Mouse (Mus musculus): ENCODE results near the gene Kcna7. TPM values are rescaled to one million over a fixed set of nuclear protein-coding genes. Genes with fewer than 3 reads are reported as not detected.

Kcna7 gene
- polyA plus RNA-seq, 1 experiment from 2014 or later, result not detected

DNA sequence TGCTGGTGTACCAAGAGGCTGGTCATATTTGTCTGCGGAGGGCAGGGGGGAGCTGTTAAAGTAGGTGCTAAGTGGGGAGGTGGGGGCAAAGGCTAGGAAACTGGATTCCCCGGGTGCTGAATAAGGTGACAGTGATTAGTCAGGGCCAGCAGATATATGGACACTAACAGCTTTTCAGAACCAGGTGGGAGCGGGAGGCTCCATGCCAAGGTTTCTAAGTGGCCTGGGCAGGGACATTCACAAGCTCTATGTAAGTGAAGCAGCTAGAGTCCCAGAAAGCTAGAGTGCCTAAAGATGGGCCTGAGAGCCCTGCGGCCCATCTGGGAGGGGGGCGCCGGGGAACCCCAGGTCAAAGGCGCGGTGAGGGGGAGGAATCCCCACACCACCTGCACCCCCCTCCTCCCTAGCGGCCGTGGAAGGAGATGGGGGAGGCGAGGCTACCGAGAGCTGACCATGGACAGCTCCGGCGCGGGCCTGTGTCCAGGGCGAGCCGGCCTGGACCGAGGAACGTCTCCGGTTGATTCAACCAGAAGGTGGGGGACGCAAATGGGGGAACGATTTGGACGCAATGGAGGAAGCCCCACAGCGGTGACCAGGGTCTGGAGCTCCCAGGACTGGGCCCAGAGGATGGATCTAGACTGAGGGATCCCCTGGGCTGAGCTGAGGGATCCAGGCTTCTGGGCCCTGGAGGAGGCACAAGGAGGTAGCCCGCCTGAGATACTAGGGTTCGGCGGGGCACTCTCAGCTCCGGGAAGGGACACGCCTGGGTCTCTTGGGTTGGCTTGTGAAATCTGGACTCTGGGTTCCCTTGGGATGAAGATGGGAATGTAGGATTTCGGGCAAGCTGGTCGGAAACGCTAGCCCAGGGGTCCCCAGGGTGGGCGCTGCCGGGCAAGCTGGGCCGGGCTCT lies 39.5 kb upstream of the Kcna7 start:
- H3K27ac ChIP-seq (ENCODE audit: low read depth, low read length), result no peak overlapping the region
- H3K4me3 ChIP-seq (ENCODE audit: low read depth, low read length), result peak overlapping the region; percentile 58
- H3K9ac ChIP-seq (ENCODE audit: low read depth, low read length), result peak overlapping the region; percentile 52
- no peaks in the 10 kb centered on the region for H3K36me3 ChIP-seq (ENCODE audit: control insufficient read depth, insufficient read depth, low read length)
- peak overlapping the region; percentile 94 for H3K4me2 ChIP-seq
- ATAC-seq (replicated peaks; ENCODE audit: low FRiP score), result no peak
- 5% methylated on average over 35 of the region's 35 CpGs for WGBS
- H3K4me1 ChIP-seq (replicated peaks; ENCODE audit: control insufficient read depth, insufficient read depth, low read length), result peaks cover 27% of the 10 kb centered on the region
- DNase-seq (ENCODE audit: low spot score), result peak; percentile 64
- H3K9me3 ChIP-seq (ENCODE audit: control insufficient read depth, low read length), result no peaks in the 10 kb centered on the region
- H3K27me3 ChIP-seq (replicated peaks; ENCODE audit: control insufficient read depth, insufficient read depth, low read length), result peaks cover 81% of the 10 kb centered on the region

DNA sequence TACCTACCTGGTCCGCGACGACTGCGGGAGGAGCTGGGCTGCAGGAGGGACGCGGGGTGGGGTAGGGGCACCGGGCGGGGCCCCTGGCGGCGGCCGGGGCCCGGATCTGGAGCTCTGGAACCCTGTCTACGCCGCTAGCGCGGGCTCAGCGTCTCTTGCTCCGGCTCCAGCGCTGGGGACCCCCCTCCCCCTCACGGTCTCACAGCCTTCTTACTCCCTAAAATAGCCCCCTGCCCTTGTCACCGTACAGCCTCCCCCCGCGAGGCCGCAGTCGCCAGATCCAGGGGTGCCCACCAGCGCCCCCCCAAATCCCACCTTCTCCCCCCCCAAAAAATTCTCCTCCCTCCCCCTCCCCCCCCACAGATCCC lies 38.8 kb upstream of the Kcna7 start, which contains the start of gene Ppfia3:
Ppfia3 (minus strand) TSS at position 368 of the 368 bp plus-strand sequence.
- 0% methylated on average over 16 of the region's 26 CpGs for WGBS
- DNase-seq (ENCODE audit: low spot score), result no peak
- Histone ChIP-seq H3K4me3 (ENCODE audit: low read depth, low read length) (peak within 1 kb of the TSS; percentile 58), H3K9me3 (ENCODE audit: control insufficient read depth, low read length) (no peaks in the 10 kb centered on the region), H3K9ac (ENCODE audit: low read depth, low read length) (peak within 1 kb of the TSS; percentile 70), H3K36me3 (ENCODE audit: control insufficient read depth, insufficient read depth, low read length) (no peaks in the 10 kb centered on the region), H3K4me2 (peak within 1 kb of the TSS; percentile 94), H3K27ac (ENCODE audit: low read depth, low read length) (no peak within 1 kb of the TSS), H3K27me3 (replicated peaks; ENCODE audit: control insufficient read depth, insufficient read depth, low read length) (peaks cover 75% of the 10 kb centered on the region), H3K4me1 (replicated peaks; ENCODE audit: control insufficient read depth, insufficient read depth, low read length) (peaks cover 22% of the 10 kb centered on the region)
- no peak for ATAC-seq (replicated peaks; ENCODE audit: low FRiP score)

DNA sequence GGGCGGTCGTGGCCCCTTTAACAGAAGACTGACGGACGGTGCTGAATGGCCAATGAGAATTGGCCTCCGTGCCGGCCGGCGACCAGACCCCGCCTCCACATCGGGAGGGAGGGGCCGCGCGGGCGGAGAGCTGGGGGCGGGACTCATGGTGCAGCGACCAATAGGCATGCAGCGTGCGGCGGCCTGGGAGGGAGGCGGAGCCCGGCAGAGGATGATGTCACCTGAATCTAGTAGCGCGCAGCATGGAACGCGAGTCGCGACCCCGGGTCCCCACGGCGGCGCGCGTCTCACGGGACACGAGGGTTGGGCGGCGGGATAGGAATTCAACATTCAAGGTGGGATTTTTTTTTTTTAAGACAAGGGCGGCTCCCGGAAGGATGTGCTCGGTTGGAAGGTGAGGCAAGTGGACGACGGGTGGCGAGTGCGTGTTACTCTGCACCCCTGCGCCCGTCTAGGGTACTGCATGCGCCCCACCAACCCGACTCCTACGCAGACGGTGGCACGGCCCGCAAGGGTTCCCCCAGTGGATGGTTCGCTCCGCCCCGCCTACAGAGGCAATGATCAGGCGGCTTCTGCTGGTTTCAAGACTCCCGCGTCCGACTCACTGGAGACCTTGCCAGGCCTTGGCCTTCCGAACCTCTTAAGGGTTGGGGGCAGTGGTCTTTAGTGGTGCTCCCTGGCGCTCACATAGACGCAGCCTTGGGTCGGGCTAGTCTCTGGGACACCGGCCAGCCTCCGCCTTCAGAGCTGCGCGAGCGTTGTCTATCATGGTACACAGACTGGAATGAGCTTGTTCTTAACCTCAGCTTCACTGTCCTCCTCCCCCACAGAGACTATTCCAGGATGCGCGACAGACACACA lies 38.2 kb upstream of the Kcna7 start:
- Histone ChIP-seq H3K4me1 (replicated peaks; ENCODE audit: control insufficient read depth, insufficient read depth, low read length) (peaks cover 21% of the 10 kb centered on the region), H3K4me3 (ENCODE audit: low read depth, low read length) (peak overlapping the region; percentile 58), H3K36me3 (ENCODE audit: control insufficient read depth, insufficient read depth, low read length) (no peaks in the 10 kb centered on the region), H3K9me3 (ENCODE audit: control insufficient read depth, low read length) (no peaks in the 10 kb centered on the region), H3K27ac (ENCODE audit: low read depth, low read length) (no peak overlapping the region), H3K9ac (ENCODE audit: low read depth, low read length) (peak overlapping the region; percentile 70), H3K4me2 (peak overlapping the region; percentile 94), H3K27me3 (replicated peaks; ENCODE audit: control insufficient read depth, insufficient read depth, low read length) (peaks cover 69% of the 10 kb centered on the region)
- DNase-seq (ENCODE audit: low spot score) (peak; percentile 99), ATAC-seq (replicated peaks; ENCODE audit: low FRiP score) (peak; percentile 81)
- 1% methylated on average over 70 of the region's 70 CpGs for WGBS

DNA sequence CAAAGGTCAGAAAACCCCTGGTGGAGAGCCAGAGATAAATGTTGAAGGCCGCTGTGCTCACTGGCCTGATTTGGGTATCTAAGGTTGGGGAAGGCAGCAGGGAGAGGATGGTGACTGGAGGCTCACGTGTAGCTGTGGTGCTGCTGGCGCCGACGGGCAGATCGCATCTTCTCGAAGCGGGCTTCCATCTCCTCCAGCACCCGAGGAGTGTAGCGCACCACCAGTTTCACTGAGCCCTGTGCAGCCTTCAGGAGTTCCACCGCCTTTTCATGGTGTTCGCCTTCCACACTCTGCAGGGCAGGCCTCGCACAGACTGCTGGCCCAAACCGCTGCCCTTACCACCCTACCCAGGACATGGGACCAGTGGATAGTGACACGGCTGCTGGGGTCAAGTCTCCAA lies 37.3 kb upstream of the Kcna7 start:
- Histone ChIP-seq H3K4me2 (peak overlapping the region; percentile 94), H3K4me1 (replicated peaks; ENCODE audit: control insufficient read depth, insufficient read depth, low read length) (peaks cover 22% of the 10 kb centered on the region), H3K36me3 (ENCODE audit: control insufficient read depth, insufficient read depth, low read length) (peaks cover 8% of the 10 kb centered on the region; the same call in 1 of the 2 replicates), H3K27me3 (replicated peaks; ENCODE audit: control insufficient read depth, insufficient read depth, low read length) (peaks cover 60% of the 10 kb centered on the region), H3K27ac (ENCODE audit: low read depth, low read length) (no peak overlapping the region), H3K9me3 (ENCODE audit: control insufficient read depth, low read length) (no peaks in the 10 kb centered on the region), H3K4me3 (ENCODE audit: low read depth, low read length) (peak overlapping the region; percentile 58; the same call in 1 of the 2 replicates), H3K9ac (ENCODE audit: low read depth, low read length) (no peak overlapping the region)
- ATAC-seq (replicated peaks; ENCODE audit: low FRiP score) (no peak), DNase-seq (ENCODE audit: low spot score) (no peak)
- 77% methylated on average over 15 of the region's 15 CpGs for WGBS

DNA sequence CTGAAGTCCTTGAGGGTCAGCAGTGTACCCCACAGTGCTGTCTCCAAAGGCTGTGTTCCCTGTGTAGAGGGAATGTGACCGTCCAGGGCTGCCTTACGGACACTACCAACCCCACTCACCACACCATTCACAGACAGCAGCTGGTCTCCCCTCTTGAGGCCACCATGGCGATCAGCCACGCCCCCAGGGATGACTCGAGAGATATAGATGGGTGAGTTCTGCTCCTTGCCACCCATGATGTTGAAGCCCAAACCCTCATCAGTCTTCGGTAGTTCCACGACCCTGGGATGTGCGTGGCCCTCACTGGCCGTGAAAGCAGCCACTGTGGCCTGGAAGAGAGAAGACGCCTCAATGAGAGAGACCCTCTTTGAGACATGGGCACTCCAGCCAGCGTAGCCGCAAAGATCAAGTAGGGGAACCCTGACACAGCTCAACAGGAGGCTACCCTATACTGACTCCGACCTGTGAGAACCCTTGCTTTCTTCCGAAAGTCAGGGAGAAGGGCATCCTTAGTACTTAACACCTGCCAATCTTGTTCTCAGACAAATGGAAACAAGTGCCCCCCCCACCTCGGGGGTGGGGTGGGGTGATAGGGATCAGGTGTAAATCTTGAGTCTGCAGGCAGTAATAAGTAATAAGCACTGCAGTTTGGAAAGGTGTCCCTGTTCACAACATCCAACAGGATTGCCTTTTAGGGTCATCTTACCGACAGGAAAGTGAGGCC lies 36.3 kb upstream of the Kcna7 start:
- Histone ChIP-seq H3K36me3 (ENCODE audit: control insufficient read depth, insufficient read depth, low read length) (peaks cover 12% of the 10 kb centered on the region; the same call in 1 of the 2 replicates), H3K9ac (ENCODE audit: low read depth, low read length) (no peak overlapping the region), H3K4me3 (ENCODE audit: low read depth, low read length) (no peak overlapping the region), H3K27me3 (replicated peaks; ENCODE audit: control insufficient read depth, insufficient read depth, low read length) (peaks cover 50% of the 10 kb centered on the region), H3K4me2 (no peak overlapping the region), H3K27ac (ENCODE audit: low read depth, low read length) (no peak overlapping the region), H3K9me3 (ENCODE audit: control insufficient read depth, low read length) (no peaks in the 10 kb centered on the region), H3K4me1 (replicated peaks; ENCODE audit: control insufficient read depth, insufficient read depth, low read length) (peaks cover 22% of the 10 kb centered on the region)
- DNase-seq (ENCODE audit: low spot score), result no peak
- WGBS, result 66% methylated on average over 16 of the region's 16 CpGs
- no peak for ATAC-seq (replicated peaks; ENCODE audit: low FRiP score)

DNA sequence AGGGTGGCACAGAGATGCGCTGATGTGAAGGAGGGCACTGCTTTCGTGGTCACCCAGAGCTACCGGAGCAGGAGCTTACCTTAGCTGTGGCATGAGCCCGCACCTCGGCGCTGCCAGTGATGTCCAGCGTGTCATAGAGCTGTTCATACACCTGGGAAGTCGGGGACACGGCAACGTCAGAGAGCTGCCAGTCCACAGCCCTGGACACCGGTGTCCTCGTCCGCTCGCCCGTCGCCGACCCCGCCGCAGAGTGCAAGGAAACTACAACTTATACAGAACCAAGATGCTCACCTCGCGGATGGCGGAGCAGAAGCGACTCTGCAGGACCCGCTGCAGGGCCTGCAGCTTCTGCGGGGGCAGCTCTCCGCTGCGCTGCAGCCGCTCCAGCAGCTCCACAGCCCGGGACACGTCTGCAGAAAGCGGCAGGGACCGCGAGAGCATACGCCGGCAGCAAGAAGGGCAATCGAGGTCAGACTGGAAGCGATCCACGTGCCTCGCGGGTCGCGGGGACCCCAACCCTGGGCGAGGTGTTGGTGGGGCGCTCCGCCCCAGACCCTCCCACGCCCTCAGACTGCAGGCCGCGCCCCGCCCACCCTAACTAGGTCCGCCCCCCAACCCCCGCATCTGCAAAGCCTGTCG lies 35.5 kb upstream of the Kcna7 start:
- Histone ChIP-seq H3K27ac (ENCODE audit: low read depth, low read length) (no peak overlapping the region), H3K9me3 (ENCODE audit: control insufficient read depth, low read length) (no peaks in the 10 kb centered on the region), H3K9ac (ENCODE audit: low read depth, low read length) (peak overlapping the region; percentile 53), H3K4me3 (ENCODE audit: low read depth, low read length) (peak overlapping the region; percentile 64), H3K27me3 (replicated peaks; ENCODE audit: control insufficient read depth, insufficient read depth, low read length) (peaks cover 44% of the 10 kb centered on the region), H3K4me1 (replicated peaks; ENCODE audit: control insufficient read depth, insufficient read depth, low read length) (peaks cover 22% of the 10 kb centered on the region), H3K36me3 (ENCODE audit: control insufficient read depth, insufficient read depth, low read length) (peaks cover 12% of the 10 kb centered on the region; the same call in 1 of the 2 replicates), H3K4me2 (peak overlapping the region; percentile 98)
- 10% methylated on average over 46 of the region's 52 CpGs for WGBS
- no peak for ATAC-seq (replicated peaks; ENCODE audit: low FRiP score)
- no peak for DNase-seq (ENCODE audit: low spot score)

DNA sequence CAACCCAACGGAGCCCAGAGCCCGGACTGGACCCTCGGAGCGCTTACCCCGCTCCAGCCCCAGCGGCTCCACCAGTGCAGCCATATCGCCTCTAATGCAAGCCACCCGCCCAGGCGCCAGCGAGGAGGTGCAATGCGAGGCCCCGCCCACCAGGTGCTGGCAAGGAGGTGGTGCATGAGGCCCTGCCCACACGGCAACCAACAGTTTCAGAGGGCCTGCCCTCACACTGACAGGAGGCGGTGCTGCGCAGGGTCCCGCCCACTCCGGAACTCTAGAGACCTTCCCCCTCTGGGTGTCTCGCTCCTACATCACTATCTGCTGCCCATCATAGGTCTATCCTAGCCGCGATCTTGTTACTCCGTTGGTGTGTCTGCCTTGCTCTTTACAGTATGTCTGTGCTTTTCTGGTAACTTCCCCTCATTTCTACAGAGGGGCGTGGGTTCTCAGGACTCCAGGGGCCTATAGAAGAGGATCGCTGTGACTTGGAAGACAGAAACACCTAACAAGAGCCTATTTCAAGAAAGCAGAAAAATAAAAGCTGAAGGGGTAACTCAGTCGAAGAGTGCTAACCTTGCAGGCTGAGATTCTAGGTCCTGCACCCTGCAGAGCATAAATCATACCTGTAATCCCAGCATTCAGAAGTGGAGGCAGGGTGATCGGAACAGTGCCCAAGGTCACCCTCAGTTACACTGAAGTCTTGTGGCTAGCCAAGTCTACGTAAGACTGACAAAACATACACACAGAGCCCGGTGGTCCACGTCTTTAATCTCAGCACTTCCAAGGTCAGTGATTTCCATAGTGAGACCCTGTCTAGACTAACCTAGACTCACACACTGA lies 34.8 kb upstream of the Kcna7 start, which contains the start of gene Lin7b:
Lin7b (minus strand) TSS at position 109 of the 837 bp plus-strand sequence.
- H3K27me3 ChIP-seq (replicated peaks; ENCODE audit: control insufficient read depth, insufficient read depth, low read length), result peaks cover 36% of the 10 kb centered on the region
- H3K27ac ChIP-seq (ENCODE audit: low read depth, low read length), result no peak within 1 kb of the TSS
- H3K4me2 ChIP-seq, result peak within 1 kb of the TSS; percentile 98
- DNase-seq (ENCODE audit: low spot score) (peak; percentile 88), ATAC-seq (replicated peaks; ENCODE audit: low FRiP score) (peak; percentile 80)
- H3K4me1 ChIP-seq (replicated peaks; ENCODE audit: control insufficient read depth, insufficient read depth, low read length), result peaks cover 22% of the 10 kb centered on the region
- peak within 1 kb of the TSS; percentile 64 for H3K4me3 ChIP-seq (ENCODE audit: low read depth, low read length)
- H3K9me3 ChIP-seq (ENCODE audit: control insufficient read depth, low read length), result no peaks in the 10 kb centered on the region
- peak within 1 kb of the TSS; percentile 53 for H3K9ac ChIP-seq (ENCODE audit: low read depth, low read length)
- WGBS, result 10% methylated on average over 28 of the region's 28 CpGs
- H3K36me3 ChIP-seq (ENCODE audit: control insufficient read depth, insufficient read depth, low read length), result peaks cover 15% of the 10 kb centered on the region; the same call in 1 of the 2 replicates
